Mouse (Mus musculus) forebrain, postnatal 0 days (tissue): ENCODE measurements around the gene Pax5. TPM values are rescaled to one million over a fixed set of nuclear protein-coding genes. Genes with fewer than 3 reads are reported as not detected.
A peak's percentile ranks its signal among the peaks of the same experiment; 100 is the strongest.

Experiments used
- ATAC-seq: fragments of 200-750 bp; cut with Nextera tagmentation; 2 replicates; pipeline ENCODE4 v1.8.0; 2017; ENCODE audit warnings: mild to moderate bottlenecking, moderate library complexity
- DNase-seq: peaks from one replicate; pipeline ENCODE4 v3.0.0-alpha.2; 2015
- H3K27ac ChIP-seq: fragments of 300-500 bp; sonication (generic); 2 replicates; pipeline ENCODE4 v1.5.1; 2014; ENCODE audit warnings: low read depth, mild to moderate bottlenecking, antibody characterized with exemption, low read length, moderate library complexity, mixed read lengths
- H3K27me3 ChIP-seq: fragments of 300-500 bp; sonication (generic); 2 replicates; pipeline ENCODE4 v1.6.1; 2014; ENCODE audit warnings: mild to moderate bottlenecking, low read length, mixed read lengths; ENCODE audit not compliant: insufficient read depth
- H3K36me3 ChIP-seq: fragments of 300-500 bp; sonication (generic); 2 replicates; pipeline ENCODE4 v1.6.1; 2014; ENCODE audit warnings: mild to moderate bottlenecking, moderate library complexity; ENCODE audit not compliant: insufficient read depth
- H3K4me1 ChIP-seq: fragments of 300-500 bp; sonication (generic); 2 replicates; pipeline ENCODE4 v1.6.1; 2014; ENCODE audit warnings: antibody characterized with exemption; ENCODE audit not compliant: insufficient read depth
- H3K4me2 ChIP-seq: fragments of 300-500 bp; sonication (generic); 2 replicates; pipeline ENCODE4 v1.6.1; 2014; ENCODE audit warnings: low read depth, mild to moderate bottlenecking, moderate library complexity
- H3K4me3 ChIP-seq: fragments of 300-500 bp; sonication (generic); 2 replicates; pipeline ENCODE4 v1.5.1; 2014; ENCODE audit warnings: low read depth, low read length, mixed read lengths
- H3K9ac ChIP-seq: fragments of 300-500 bp; sonication (generic); 2 replicates; pipeline ENCODE4 v1.6.1; 2014; ENCODE audit warnings: mild to moderate bottlenecking
- H3K9me3 ChIP-seq: fragments of 300-500 bp; sonication (generic); 2 replicates; pipeline ENCODE4 v1.6.1; 2016; ENCODE audit warnings: low read length
- CTCF ChIP-seq: sonication (generic); IDR thresholded peaks from 2 replicates; pipeline ENCODE4 v1.5.1; 2016; ENCODE audit warnings: antibody characterized with exemption, control low read depth, low read depth
- WGBS: fragments of 180-500 bp; shearing (Covaris S2); extraction: QIAGEN DNeasy Blood & Tissue Kit; methylation state at CpG from one replicate; pipeline ENCODE4 v1.1.7; 2014; 5-methylcytosine and 5-hydroxymethylcytosine counted together
- microRNA-seq, 2 experiments: library from miRNA; unstranded; fragments of <30 nt; microRNA quantifications; one replicate each; pipeline ENCODE4; 2016
- polyA plus RNA-seq: library from polyadenylated mRNA; unstranded; fragments of >200 nt; fragmentation: Nextera tagmentation; extraction: Ambion mirVana; gene quantifications from 2 replicates; pipeline ENCODE4 v1.2.1, GENCODE M21; 2015
- total RNA-seq: library from RNA; depleted of rRNA; stranded (reverse); fragments of >200 nt; gene quantifications from 2 replicates; pipeline ENCODE4 v1.2.3, GENCODE M21; 2014; rRNA removed

The Pax5 gene
- total and polyA plus RNA-seq, 2 experiments from 2014 or later, result 0.01 to 0.14 TPM

DNA sequence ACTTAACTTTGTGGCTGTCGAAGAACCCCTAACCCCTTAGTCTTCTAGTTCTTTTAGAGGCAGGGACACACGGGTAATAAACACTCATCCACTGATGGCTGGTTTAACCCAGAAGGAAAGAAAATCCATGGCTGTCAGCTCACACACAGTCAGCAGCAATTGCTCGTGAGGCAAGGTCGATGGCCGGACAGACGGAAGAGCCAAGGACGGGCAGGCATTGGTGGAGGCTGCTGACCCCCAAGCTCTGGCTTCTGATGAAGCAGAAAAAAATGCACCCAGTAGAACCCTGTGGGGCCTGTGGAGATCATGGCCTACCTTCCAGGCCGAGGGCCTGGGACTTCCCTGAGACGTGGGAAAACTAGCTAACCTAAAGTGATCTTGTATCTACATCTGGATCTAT is 227.4 kb downstream of the Pax5 start:
- ATAC-seq (no peak), DNase-seq (no peak)
- H3K9me3 ChIP-seq, result no peaks in the 10 kb centered on the region
- 87% methylated on average over 9 of the region's 9 CpGs for WGBS
- no peak overlapping the region for H3K4me3 ChIP-seq
- no peak overlapping the region for H3K9ac ChIP-seq
- H3K27ac ChIP-seq, result no peak overlapping the region
- no peak overlapping the region for H3K4me2 ChIP-seq
- no peaks in the 10 kb centered on the region for H3K4me1 ChIP-seq
- H3K36me3 ChIP-seq, result no peaks in the 10 kb centered on the region
- no peak for TF ChIP-seq CTCF
- H3K27me3 ChIP-seq, result no peaks in the 10 kb centered on the region

DNA sequence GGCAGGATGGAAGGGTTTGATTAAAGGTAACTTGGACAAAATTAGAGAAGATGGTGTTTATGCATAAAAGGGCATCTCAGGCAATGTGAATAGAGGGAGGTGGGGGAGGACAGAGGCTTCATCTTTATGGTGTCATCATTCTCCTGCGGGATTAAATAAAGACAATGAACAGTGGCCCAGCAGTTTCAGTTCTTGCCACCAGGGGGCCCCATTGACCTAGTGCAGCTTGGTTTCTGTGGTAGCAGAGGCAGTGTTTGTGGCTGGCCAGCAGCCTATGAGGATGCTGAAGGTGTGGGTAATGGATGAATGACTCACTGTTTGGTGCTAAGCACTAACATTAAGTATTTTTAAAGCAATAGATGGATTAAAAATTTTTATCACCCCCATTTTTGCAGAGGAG is 230.5 kb downstream of the Pax5 start:
- no peak overlapping the region for H3K27ac ChIP-seq
- no peak overlapping the region for H3K4me2 ChIP-seq
- no peak overlapping the region for H3K4me3 ChIP-seq
- no peaks in the 10 kb centered on the region for H3K4me1 ChIP-seq
- no peaks in the 10 kb centered on the region for H3K27me3 ChIP-seq
- ATAC-seq (no peak), DNase-seq (no peak)
- TF ChIP-seq CTCF, result peak; percentile 18; the same call in 1 of the 2 replicates
- no peaks in the 10 kb centered on the region for H3K36me3 ChIP-seq
- 100% methylated on average over 1 of the region's 1 CpGs for WGBS
- H3K9me3 ChIP-seq, result no peaks in the 10 kb centered on the region
- no peak overlapping the region for H3K9ac ChIP-seq

Small RNA genes within 50 kb of the gene (microRNA-seq; reads per million reads assigned to microRNA genes)
- gene Mir5120, result 0 reads per million in 2 experiments

Other genes starting within 250 kb of the Pax5 start
- gene Zcchc7, start 45.4 kb upstream of the Pax5 start, total RNA-seq, result 23.6 and 24.1 TPM in 2 replicates
- 18.1 and 27.5 TPM in 2 replicates for gene Zcchc7, start 45.4 kb upstream of the Pax5 start, polyA plus RNA-seq